Mouse (Mus musculus) forebrain, postnatal 0 days (tissue): ENCODE measurements around the gene Mcat. TPM values are rescaled to one million over a fixed set of nuclear protein-coding genes. Genes with fewer than 3 reads are reported as not detected.
A peak's percentile ranks its signal among the peaks of the same experiment; 100 is the strongest.

Experiments
- ATAC-seq: fragments of 200-750 bp; cut with Nextera tagmentation; 2 replicates; pipeline ENCODE4 v1.8.0; 2017; ENCODE audit warnings: mild to moderate bottlenecking, moderate library complexity
- DNase-seq: peaks from one replicate; pipeline ENCODE4 v3.0.0-alpha.2; 2015
- H3K27ac ChIP-seq: fragments of 300-500 bp; sonication (generic); 2 replicates; pipeline ENCODE4 v1.5.1; 2014; ENCODE audit warnings: low read depth, mild to moderate bottlenecking, antibody characterized with exemption, low read length, moderate library complexity, mixed read lengths
- H3K27me3 ChIP-seq: fragments of 300-500 bp; sonication (generic); 2 replicates; pipeline ENCODE4 v1.6.1; 2014; ENCODE audit warnings: mild to moderate bottlenecking, low read length, mixed read lengths; ENCODE audit not compliant: insufficient read depth
- H3K36me3 ChIP-seq: fragments of 300-500 bp; sonication (generic); 2 replicates; pipeline ENCODE4 v1.6.1; 2014; ENCODE audit warnings: mild to moderate bottlenecking, moderate library complexity; ENCODE audit not compliant: insufficient read depth
- H3K4me1 ChIP-seq: fragments of 300-500 bp; sonication (generic); 2 replicates; pipeline ENCODE4 v1.6.1; 2014; ENCODE audit warnings: antibody characterized with exemption; ENCODE audit not compliant: insufficient read depth
- H3K4me2 ChIP-seq: fragments of 300-500 bp; sonication (generic); 2 replicates; pipeline ENCODE4 v1.6.1; 2014; ENCODE audit warnings: low read depth, mild to moderate bottlenecking, moderate library complexity
- H3K4me3 ChIP-seq: fragments of 300-500 bp; sonication (generic); 2 replicates; pipeline ENCODE4 v1.5.1; 2014; ENCODE audit warnings: low read depth, low read length, mixed read lengths
- H3K9ac ChIP-seq: fragments of 300-500 bp; sonication (generic); 2 replicates; pipeline ENCODE4 v1.6.1; 2014; ENCODE audit warnings: mild to moderate bottlenecking
- H3K9me3 ChIP-seq: fragments of 300-500 bp; sonication (generic); 2 replicates; pipeline ENCODE4 v1.6.1; 2016; ENCODE audit warnings: low read length
- CTCF ChIP-seq: sonication (generic); IDR thresholded peaks from 2 replicates; pipeline ENCODE4 v1.5.1; 2016; ENCODE audit warnings: antibody characterized with exemption, control low read depth, low read depth
- WGBS: fragments of 180-500 bp; shearing (Covaris S2); extraction: QIAGEN DNeasy Blood & Tissue Kit; methylation state at CpG from one replicate; pipeline ENCODE4 v1.1.7; 2014; 5-methylcytosine and 5-hydroxymethylcytosine counted together
- polyA plus RNA-seq: library from polyadenylated mRNA; unstranded; fragments of >200 nt; fragmentation: Nextera tagmentation; extraction: Ambion mirVana; gene quantifications from 2 replicates; pipeline ENCODE4 v1.2.1, GENCODE M21; 2015
- total RNA-seq: library from RNA; depleted of rRNA; stranded (reverse); fragments of >200 nt; gene quantifications from 2 replicates; pipeline ENCODE4 v1.2.3, GENCODE M21; 2014

Gene Mcat
- total and polyA plus RNA-seq, 2 experiments from 2014 or later, result 40.9 to 50.3 TPM

GRCm38 (mm10) chr15:83555161-83555974 is 8.2 kb downstream of the Mcat start:
- WGBS, result under 1% methylated on average over 71 of the region's 74 CpGs
- Histone ChIP-seq H3K4me1 (peaks cover 6% of the 10 kb centered on the region; the same call in 1 of the 2 replicates), H3K9ac (peak overlapping the region; percentile 91), H3K4me2 (peak overlapping the region; percentile 78), H3K9me3 (no peaks in the 10 kb centered on the region), H3K4me3 (peak overlapping the region; percentile 86), H3K27me3 (no peaks in the 10 kb centered on the region), H3K36me3 (peaks cover 17% of the 10 kb centered on the region), H3K27ac (peak overlapping the region; percentile 95)
- no peak for TF ChIP-seq CTCF
- peak; percentile 96 for ATAC-seq
- DNase-seq, result peak; percentile 95

GRCm38 (mm10) chr15:83553831-83554230 is 9.8 kb downstream of the Mcat start:
- ATAC-seq (no peak), DNase-seq (no peak)
- H3K9me3 ChIP-seq, result no peaks in the 10 kb centered on the region
- peaks cover 6% of the 10 kb centered on the region; the same call in 1 of the 2 replicates for H3K4me1 ChIP-seq
- no peak overlapping the region for H3K4me3 ChIP-seq
- no peaks in the 10 kb centered on the region for H3K27me3 ChIP-seq
- H3K9ac ChIP-seq, result no peak overlapping the region
- no peak overlapping the region for H3K4me2 ChIP-seq
- peak; percentile 34 for TF ChIP-seq CTCF
- H3K36me3 ChIP-seq, result peaks cover 31% of the 10 kb centered on the region
- H3K27ac ChIP-seq, result no peak overlapping the region

DNA sequence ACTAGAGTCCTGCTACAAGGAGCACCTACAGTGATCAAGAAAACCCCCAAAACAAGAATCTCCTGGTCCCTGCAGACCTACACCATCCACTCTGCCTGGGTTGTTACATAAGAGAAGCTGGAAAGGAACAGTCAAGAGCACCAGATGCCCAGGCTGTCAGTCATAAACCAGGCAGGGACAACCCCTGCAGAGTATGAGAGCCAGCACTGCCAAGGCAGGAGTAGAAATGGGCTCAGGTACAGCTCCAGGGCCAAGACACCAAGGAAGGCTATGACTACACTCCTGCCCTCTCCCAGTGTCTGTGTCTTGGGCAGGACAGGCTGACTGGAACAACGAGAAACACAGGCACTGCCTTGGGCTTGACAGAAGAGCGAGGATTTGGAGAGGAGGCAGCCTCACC is 13.4 kb downstream of the Mcat start:
- ATAC-seq, result no peak
- H3K4me3 ChIP-seq, result no peak overlapping the region
- 96% methylated on average over 2 of the region's 2 CpGs for WGBS

DNA sequence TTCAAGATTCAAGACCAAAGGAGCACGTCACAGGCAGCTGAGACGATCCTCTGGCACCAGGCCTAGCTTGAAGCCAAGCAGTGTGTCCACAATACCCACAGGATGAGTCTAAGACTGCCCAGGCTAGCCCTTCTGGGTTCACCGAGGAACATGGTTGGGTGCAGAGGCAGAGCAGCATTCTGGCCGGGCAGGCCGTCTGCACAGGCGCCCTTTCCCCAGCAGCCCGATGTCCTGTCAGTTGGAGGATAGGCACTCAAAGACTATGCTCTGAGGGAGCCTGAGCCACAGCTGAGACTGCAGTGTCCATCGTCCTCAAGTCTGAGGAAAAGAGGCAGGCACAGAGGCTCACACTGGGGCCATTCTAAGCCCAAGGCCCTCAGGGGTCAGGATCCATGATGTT is 16.4 kb downstream of the Mcat start:
- Histone ChIP-seq H3K36me3 (peaks cover 62% of the 10 kb centered on the region), H3K4me2 (no peak overlapping the region), H3K9me3 (no peaks in the 10 kb centered on the region), H3K27ac (no peak overlapping the region), H3K9ac (no peak overlapping the region), H3K27me3 (no peaks in the 10 kb centered on the region), H3K4me1 (no peaks in the 10 kb centered on the region), H3K4me3 (no peak overlapping the region)
- TF ChIP-seq CTCF, result no peak
- DNase-seq (no peak), ATAC-seq (no peak)
- 89% methylated on average over 8 of the region's 8 CpGs for WGBS

More for the DNA sequence above, 13.4 kb downstream of the Mcat start:
- Histone ChIP-seq H3K4me2 (no peak overlapping the region), H3K27ac (no peak overlapping the region), H3K36me3 (peaks cover 62% of the 10 kb centered on the region), H3K4me1 (peaks cover 6% of the 10 kb centered on the region; the same call in 1 of the 2 replicates), H3K9ac (no peak overlapping the region), H3K27me3 (no peaks in the 10 kb centered on the region), H3K9me3 (no peaks in the 10 kb centered on the region)
- DNase-seq, result no peak
- no peak for TF ChIP-seq CTCF

DNA sequence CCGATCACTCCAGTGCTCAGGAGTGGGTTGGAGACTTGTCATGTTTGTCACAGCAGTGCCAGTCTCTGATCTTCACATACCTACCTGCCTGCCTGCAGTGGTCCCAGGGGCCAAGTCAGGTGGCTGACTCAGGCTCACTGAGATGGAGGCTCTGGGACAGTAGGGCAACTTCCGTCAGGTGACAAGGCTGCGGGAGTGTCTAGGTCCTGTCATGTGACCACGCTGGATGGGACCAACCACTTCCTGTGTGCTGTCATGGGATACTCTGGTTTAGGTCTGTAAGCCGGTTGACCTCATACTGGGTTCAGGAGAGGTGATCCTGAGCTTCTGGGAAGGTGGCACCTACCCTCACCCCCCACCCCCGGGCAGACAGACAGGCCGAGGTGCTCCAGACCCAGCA is 17.6 kb downstream of the Mcat start:
- no peak overlapping the region for H3K9ac ChIP-seq
- no peaks in the 10 kb centered on the region for H3K27me3 ChIP-seq
- H3K36me3 ChIP-seq, result peaks cover 52% of the 10 kb centered on the region
- DNase-seq (no peak), ATAC-seq (no peak)
- no peak overlapping the region for H3K27ac ChIP-seq
- no peak overlapping the region for H3K4me3 ChIP-seq
- TF ChIP-seq CTCF, result no peak
- no peak overlapping the region for H3K4me2 ChIP-seq
- no peaks in the 10 kb centered on the region for H3K4me1 ChIP-seq
- no peaks in the 10 kb centered on the region for H3K9me3 ChIP-seq
- WGBS, result 94% methylated on average over 7 of the region's 7 CpGs

GRCm38 (mm10) chr15:83541647-83542287 is 21.8 kb downstream of the Mcat start:
- H3K27me3 ChIP-seq, result no peaks in the 10 kb centered on the region
- no peaks in the 10 kb centered on the region for H3K4me1 ChIP-seq
- H3K27ac ChIP-seq, result no peak overlapping the region
- no peak for TF ChIP-seq CTCF
- no peak overlapping the region for H3K4me2 ChIP-seq
- DNase-seq (no peak), ATAC-seq (no peak)
- 76% methylated on average over 9 of the region's 9 CpGs for WGBS
- no peak overlapping the region for H3K4me3 ChIP-seq
- no peak overlapping the region for H3K9ac ChIP-seq
- peaks cover 13% of the 10 kb centered on the region for H3K36me3 ChIP-seq
- no peaks in the 10 kb centered on the region for H3K9me3 ChIP-seq

DNA sequence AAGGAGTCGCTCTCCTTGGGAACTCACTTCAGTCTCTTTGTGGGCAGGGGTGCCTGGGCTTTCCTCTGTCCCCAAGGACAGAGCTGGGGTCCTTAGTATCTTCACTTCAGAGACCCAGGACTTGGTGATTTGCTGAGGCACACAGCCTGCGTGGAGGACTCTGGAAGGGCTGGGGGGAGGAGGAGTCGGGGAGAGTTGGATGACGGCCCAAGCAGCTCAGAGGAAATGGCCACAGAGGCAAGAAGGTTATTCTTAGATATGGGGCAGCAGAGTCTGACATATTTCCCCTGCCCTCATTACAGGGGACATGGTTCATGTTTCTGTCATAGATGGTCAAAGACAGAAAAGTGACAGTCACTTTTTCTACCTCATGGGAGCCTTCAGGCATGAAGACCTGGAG is 23.7 kb downstream of the Mcat start:
- H3K27me3 ChIP-seq, result no peaks in the 10 kb centered on the region
- WGBS, result 63% methylated on average over 4 of the region's 4 CpGs
- H3K27ac ChIP-seq, result no peak overlapping the region
- H3K9me3 ChIP-seq, result no peaks in the 10 kb centered on the region
- H3K4me3 ChIP-seq, result no peak overlapping the region
- no peak for DNase-seq
- no peak overlapping the region for H3K9ac ChIP-seq
- H3K4me2 ChIP-seq, result no peak overlapping the region
- TF ChIP-seq CTCF, result no peak
- H3K4me1 ChIP-seq, result no peaks in the 10 kb centered on the region
- no peak for ATAC-seq
- H3K36me3 ChIP-seq, result no peaks in the 10 kb centered on the region
